Mouse (Mus musculus): ENCODE measurements at regions not wholly inside any gene's neighbourhood (a gene's known extent, or its start where the extent isn't known, plus 50 kb on each side); places are given as distances from the start of the nearest gene placed in this dataset.

DNA sequence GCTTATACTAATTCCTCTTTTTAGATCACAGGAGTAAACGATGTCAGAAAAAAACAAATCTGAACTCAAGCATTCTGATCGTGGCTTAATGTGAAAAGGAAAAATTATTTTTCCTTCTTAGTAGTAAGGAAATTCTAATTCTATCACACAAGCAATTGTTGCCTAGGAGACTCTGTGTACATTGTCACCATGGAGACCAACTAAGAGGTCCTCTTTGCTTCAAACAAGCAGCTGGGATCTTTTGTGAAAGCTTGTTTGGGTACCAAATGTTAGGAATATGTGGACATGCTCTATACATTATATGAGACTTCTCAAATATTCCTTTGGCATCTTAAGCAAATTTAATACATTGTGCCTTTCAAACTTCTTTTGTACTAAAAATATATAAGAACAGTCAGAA lies 345.9 kb upstream of the Atp10a start:
- H3K4me3 ChIP-seq = no peak overlapping the region
- no peaks in the 10 kb centered on the region for H3K79me2 ChIP-seq (replicated peaks; ENCODE audit: control insufficient read depth, insufficient read depth, low read length)
- no peak overlapping the region for H3K9ac ChIP-seq (ENCODE audit: low read depth, low read length)
- no peaks in the 10 kb centered on the region for H3K36me3 ChIP-seq (ENCODE audit: control insufficient read depth, insufficient read depth, low read length)
- no peaks in the 10 kb centered on the region for H3K4me1 ChIP-seq (ENCODE audit: control insufficient read depth, insufficient read depth, low read length)
- no peak overlapping the region for H3K27ac ChIP-seq
- H3K27me3 ChIP-seq (ENCODE audit: control insufficient read depth, insufficient read depth, low read length) = no peaks in the 10 kb centered on the region
- WGBS = 66% methylated on average over 2 of the region's 2 CpGs
- no peak for TF ChIP-seq CTCF (IDR thresholded peaks at IDR 0.05)
- DNase-seq = no peak
- intact Hi-C loops (cut with DNase I) = no loop called here

DNA sequence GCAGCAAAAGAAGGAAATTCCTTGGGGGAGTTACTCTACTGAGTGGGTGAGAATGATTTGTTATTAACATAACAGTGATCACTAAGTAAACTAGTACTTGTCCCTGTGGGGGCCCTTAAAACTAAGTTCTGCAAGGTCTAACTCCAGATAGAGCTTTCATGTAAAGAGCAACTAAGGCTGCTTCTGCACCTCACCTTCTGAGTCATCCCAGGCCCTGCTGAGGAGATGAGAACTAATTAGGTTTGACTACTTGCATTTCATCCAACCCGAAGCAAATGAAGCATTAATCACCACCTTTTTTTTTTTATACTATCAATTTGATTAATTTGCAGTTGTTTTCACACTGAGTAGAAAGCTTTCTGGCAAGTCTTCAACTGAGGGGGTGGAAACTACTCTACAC lies 333.6 kb upstream of the Atp10a start:
- intact Hi-C loops (cut with DNase I) = no loop called here
- Histone ChIP-seq H3K79me2 (replicated peaks; ENCODE audit: control insufficient read depth, insufficient read depth, low read length) (no peaks in the 10 kb centered on the region), H3K4me3 (no peak overlapping the region), H3K27ac (no peak overlapping the region), H3K9ac (ENCODE audit: low read depth, low read length) (no peak overlapping the region), H3K36me3 (ENCODE audit: control insufficient read depth, insufficient read depth, low read length) (no peaks in the 10 kb centered on the region), H3K27me3 (ENCODE audit: control insufficient read depth, insufficient read depth, low read length) (no peaks in the 10 kb centered on the region), H3K4me1 (ENCODE audit: control insufficient read depth, insufficient read depth, low read length) (no peaks in the 10 kb centered on the region)
- no peak for TF ChIP-seq CTCF (IDR thresholded peaks at IDR 0.05)
- no peak for TF ChIP-seq EP300 (IDR thresholded peaks at IDR 0.05; ENCODE audit: insufficient read depth, low read depth, low read length)
- no peak for TF ChIP-seq POLR2A (IDR thresholded peaks at IDR 0.05; ENCODE audit: insufficient read depth, low read depth, low read length)
- WGBS = 23% methylated on average over 1 of the region's 1 CpGs
- no peak for DNase-seq

DNA sequence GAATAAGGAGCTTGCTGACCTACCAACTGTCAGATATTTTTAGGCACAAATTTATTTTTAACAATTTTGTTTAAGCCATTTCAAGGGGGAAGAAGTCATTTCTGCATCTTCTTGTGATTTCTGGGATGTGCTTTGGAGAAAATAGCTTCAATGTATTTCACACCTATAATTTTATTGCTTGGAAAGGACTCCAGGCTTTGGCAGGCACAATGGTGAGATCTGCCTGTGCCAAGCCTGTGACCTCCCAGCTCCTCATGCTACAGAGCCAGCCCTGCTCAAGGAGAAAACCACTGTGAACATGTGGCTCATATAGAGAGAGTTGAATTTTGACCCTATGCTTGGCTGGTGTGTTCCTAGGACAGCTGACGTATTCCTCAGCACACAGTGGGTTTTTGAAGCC lies 288.6 kb upstream of the Atp10a start:
- H3K27ac ChIP-seq = no peak overlapping the region
- H3K79me2 ChIP-seq (replicated peaks; ENCODE audit: control insufficient read depth, insufficient read depth, low read length) = no peaks in the 10 kb centered on the region
- H3K27me3 ChIP-seq (ENCODE audit: control insufficient read depth, insufficient read depth, low read length) = no peaks in the 10 kb centered on the region
- H3K9ac ChIP-seq (ENCODE audit: low read depth, low read length) = no peak overlapping the region
- no peaks in the 10 kb centered on the region for H3K4me1 ChIP-seq (ENCODE audit: control insufficient read depth, insufficient read depth, low read length)
- no peak overlapping the region for H3K4me3 ChIP-seq
- 40% methylated on average over 1 of the region's 1 CpGs for WGBS
- intact Hi-C loops (cut with DNase I) = no loop called here
- TF ChIP-seq CTCF (IDR thresholded peaks at IDR 0.05) (no peak), EP300 (IDR thresholded peaks at IDR 0.05; ENCODE audit: insufficient read depth, low read depth, low read length) (no peak), POLR2A (IDR thresholded peaks at IDR 0.05; ENCODE audit: insufficient read depth, low read depth, low read length) (no peak)
- DNase-seq = no peak
- no peaks in the 10 kb centered on the region for H3K36me3 ChIP-seq (ENCODE audit: control insufficient read depth, insufficient read depth, low read length)

DNA sequence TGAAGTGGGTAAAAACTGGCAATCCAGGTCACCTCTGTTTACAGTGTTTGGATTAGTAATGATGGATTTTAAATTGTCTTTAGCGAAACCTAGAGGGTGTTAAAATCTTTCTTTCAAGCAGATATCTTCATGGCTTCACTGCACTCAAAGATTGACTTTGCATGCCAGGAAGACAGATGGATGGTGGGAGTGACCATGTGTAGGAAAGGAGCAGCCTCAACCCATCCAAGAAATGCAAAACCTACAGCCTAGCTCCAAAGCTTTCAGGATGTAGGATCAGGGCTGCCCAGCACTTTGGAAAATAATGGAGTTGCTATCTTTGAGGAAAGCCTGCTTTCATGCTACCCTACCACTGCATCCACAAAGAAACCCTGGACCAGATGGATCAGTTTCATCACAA lies 272.6 kb upstream of the Atp10a start:
- 58% methylated on average over 1 of the region's 1 CpGs for WGBS
- H3K27ac ChIP-seq = no peak overlapping the region
- no peak for DNase-seq
- TF ChIP-seq CTCF (IDR thresholded peaks at IDR 0.05) (no peak), POLR2A (IDR thresholded peaks at IDR 0.05; ENCODE audit: insufficient read depth, low read depth, low read length) (no peak), EP300 (IDR thresholded peaks at IDR 0.05; ENCODE audit: insufficient read depth, low read depth, low read length) (no peak)
- no peak overlapping the region for H3K4me3 ChIP-seq
- H3K79me2 ChIP-seq (replicated peaks; ENCODE audit: control insufficient read depth, insufficient read depth, low read length) = no peaks in the 10 kb centered on the region
- no peaks in the 10 kb centered on the region for H3K36me3 ChIP-seq (ENCODE audit: control insufficient read depth, insufficient read depth, low read length)
- H3K4me1 ChIP-seq (ENCODE audit: control insufficient read depth, insufficient read depth, low read length) = no peaks in the 10 kb centered on the region
- H3K27me3 ChIP-seq (ENCODE audit: control insufficient read depth, insufficient read depth, low read length) = no peaks in the 10 kb centered on the region
- H3K9ac ChIP-seq (ENCODE audit: low read depth, low read length) = no peak overlapping the region
- intact Hi-C loops (cut with DNase I) = no loop called here

DNA sequence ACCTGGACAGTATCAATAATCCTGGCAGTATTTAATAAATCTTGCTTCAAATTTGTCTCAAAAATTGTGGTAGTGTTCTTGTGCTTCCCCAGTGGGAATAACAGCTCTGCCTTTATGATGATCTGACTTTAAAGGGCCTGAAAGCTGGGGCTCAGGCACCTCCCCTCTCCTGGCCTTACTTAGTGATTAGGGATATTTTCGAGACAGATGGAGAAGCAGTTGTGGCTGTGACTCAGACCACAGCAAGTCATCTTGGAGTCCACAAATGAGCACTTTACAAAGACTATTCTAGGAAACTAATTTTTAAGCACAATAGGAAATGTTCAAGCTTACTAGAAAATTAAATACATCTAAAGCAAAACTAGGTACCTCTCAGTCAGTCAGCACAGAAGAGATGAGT lies 267.6 kb upstream of the Atp10a start:
- no peak overlapping the region for H3K9ac ChIP-seq (ENCODE audit: low read depth, low read length)
- TF ChIP-seq POLR2A (IDR thresholded peaks at IDR 0.05; ENCODE audit: insufficient read depth, low read depth, low read length) = no peak
- TF ChIP-seq EP300 (IDR thresholded peaks at IDR 0.05; ENCODE audit: insufficient read depth, low read depth, low read length) = no peak
- H3K36me3 ChIP-seq (ENCODE audit: control insufficient read depth, insufficient read depth, low read length) = no peaks in the 10 kb centered on the region
- no peaks in the 10 kb centered on the region for H3K27me3 ChIP-seq (ENCODE audit: control insufficient read depth, insufficient read depth, low read length)
- no peaks in the 10 kb centered on the region for H3K79me2 ChIP-seq (replicated peaks; ENCODE audit: control insufficient read depth, insufficient read depth, low read length)
- H3K4me3 ChIP-seq = no peak overlapping the region
- 33% methylated on average over 1 of the region's 1 CpGs for WGBS
- H3K27ac ChIP-seq = no peak overlapping the region
- intact Hi-C loops (cut with DNase I) = no loop called here
- no peak for DNase-seq
- no peaks in the 10 kb centered on the region for H3K4me1 ChIP-seq (ENCODE audit: control insufficient read depth, insufficient read depth, low read length)

- intact Hi-C loops (cut with DNase I) = no loop called here
- DNase-seq = no peak
- WGBS = 69% methylated on average over 4 of the region's 4 CpGs
- no peak for TF ChIP-seq EP300 (IDR thresholded peaks at IDR 0.05; ENCODE audit: insufficient read depth, low read depth, low read length)
- no peak for TF ChIP-seq CTCF (IDR thresholded peaks at IDR 0.05)
- H3K4me3 ChIP-seq = no peak overlapping the region
- no peaks in the 10 kb centered on the region for H3K27me3 ChIP-seq (ENCODE audit: control insufficient read depth, insufficient read depth, low read length)
- no peak overlapping the region for H3K27ac ChIP-seq
- H3K9ac ChIP-seq (ENCODE audit: low read depth, low read length) = no peak overlapping the region
- no peaks in the 10 kb centered on the region for H3K4me1 ChIP-seq (ENCODE audit: control insufficient read depth, insufficient read depth, low read length)
- H3K36me3 ChIP-seq (ENCODE audit: control insufficient read depth, insufficient read depth, low read length) = no peaks in the 10 kb centered on the region
- no peaks in the 10 kb centered on the region for H3K79me2 ChIP-seq (replicated peaks; ENCODE audit: control insufficient read depth, insufficient read depth, low read length)
Observed at GRCm38 (mm10) chr7:58392391-58393115, 263.4 kb upstream of the Atp10a start.

Data from heart, adult 2 months (tissue).